In the genomic region with DNA sequence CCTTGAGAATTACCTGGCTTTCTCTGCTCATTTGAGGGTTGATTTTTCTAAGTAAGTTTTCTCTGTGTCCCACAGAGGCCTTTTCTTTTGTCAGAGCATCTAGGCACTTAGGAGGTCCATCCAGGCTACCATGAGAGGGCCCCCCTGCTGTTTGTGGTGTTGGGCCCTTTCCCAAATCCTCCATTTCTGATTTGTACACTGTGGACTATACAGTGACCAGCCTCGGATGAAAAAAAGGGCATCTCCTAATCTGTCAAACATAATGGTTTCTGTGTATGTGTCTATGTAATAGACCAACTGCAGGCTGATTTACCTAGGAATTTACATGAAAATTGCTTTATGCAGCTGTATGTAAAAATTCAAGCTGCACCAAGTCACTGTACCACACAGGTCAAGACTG, we compare ENCODE assay signal across 13 mouse cellular contexts.
"Had no signal": no experiment of that assay in that cellular context is flagged by ENCODE, and none has a peak within 500 bp of the region (broad histone marks: within the 10 kb centered on the region; RNA-seq: fewer than 3 reads in every experiment).

No protein-coding gene starts in this region.

- H3K27ac ChIP-seq: limb, embryonic 13.5 days; liver, embryonic 14.5 days; neural tube, embryonic 13.5 days; stomach, embryonic 15.5 days had no signal

- H3K9ac ChIP-seq: limb, embryonic 13.5 days; liver, embryonic 14.5 days; neural tube, embryonic 13.5 days; stomach, embryonic 15.5 days had no signal

- H3K4me1 ChIP-seq: neural tube, embryonic 13.5 days; stomach, embryonic 15.5 days had no signal

- H3K9me3 ChIP-seq: limb, embryonic 13.5 days; neural tube, embryonic 13.5 days; stomach, embryonic 15.5 days had no signal

- DNase-seq: kidney, adult 11 months; kidney, adult 9 months; kidney, postnatal 10 days; kidney, postnatal 4 days; left cerebral cortex, postnatal 4 days; lung, adult 18-20 months; retina, postnatal 1 day; right cerebral cortex, postnatal 14 days; thymus, postnatal 14 days had no signal

- H3K36me3 ChIP-seq: limb, embryonic 13.5 days; neural tube, embryonic 13.5 days; stomach, embryonic 15.5 days had no signal

- H3K27me3 ChIP-seq: neural tube, embryonic 13.5 days; stomach, embryonic 15.5 days had no signal

- H3K4me2 ChIP-seq: limb, embryonic 13.5 days; neural tube, embryonic 13.5 days; stomach, embryonic 15.5 days had no signal

- H3K4me3 ChIP-seq: limb, embryonic 13.5 days; neural tube, embryonic 13.5 days; stomach, embryonic 15.5 days had no signal
